Mouse (Mus musculus) layer of hippocampus, postnatal 14 days (tissue): ENCODE measurements at regions not wholly inside any gene's neighbourhood (a gene's known extent, or its start where the extent isn't known, plus 50 kb on each side); places are given as distances from the start of the nearest gene placed in this dataset.
"Not testable (repeated sequence)": the region's sequence is repeated elsewhere in the genome, so short reads cannot be mapped to it uniquely, and the experiment has no call there.

Source experiments
- DNase-seq, 2 experiments: peaks; one replicate each; pipeline ENCODE4 v3.0.0; 2021 to 2022; ENCODE audit warnings: low spot score in 2 of 2, mixed read lengths in 1 of 2

DNA sequence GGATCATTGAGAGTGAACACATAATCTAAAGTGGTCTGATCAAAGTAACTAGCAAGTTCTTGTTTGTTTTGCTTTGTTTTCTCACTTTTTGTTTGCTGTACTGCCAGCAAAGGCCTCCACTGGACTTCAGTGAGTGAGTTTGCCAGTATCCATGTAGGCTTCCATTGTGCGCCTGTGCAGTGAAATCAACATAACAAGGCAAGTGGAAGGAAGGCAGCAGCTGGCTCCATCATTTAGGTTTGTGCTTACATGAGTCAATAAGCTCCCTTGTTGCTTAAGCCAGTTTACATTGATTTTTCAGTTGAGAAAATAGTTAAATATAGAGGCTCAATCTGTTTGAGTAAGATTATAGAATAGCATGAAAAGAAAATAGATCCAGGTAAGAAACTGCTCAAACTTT lies 1255.7 kb upstream of the Nudt12 start:
- DNase-seq: no peak

DNA sequence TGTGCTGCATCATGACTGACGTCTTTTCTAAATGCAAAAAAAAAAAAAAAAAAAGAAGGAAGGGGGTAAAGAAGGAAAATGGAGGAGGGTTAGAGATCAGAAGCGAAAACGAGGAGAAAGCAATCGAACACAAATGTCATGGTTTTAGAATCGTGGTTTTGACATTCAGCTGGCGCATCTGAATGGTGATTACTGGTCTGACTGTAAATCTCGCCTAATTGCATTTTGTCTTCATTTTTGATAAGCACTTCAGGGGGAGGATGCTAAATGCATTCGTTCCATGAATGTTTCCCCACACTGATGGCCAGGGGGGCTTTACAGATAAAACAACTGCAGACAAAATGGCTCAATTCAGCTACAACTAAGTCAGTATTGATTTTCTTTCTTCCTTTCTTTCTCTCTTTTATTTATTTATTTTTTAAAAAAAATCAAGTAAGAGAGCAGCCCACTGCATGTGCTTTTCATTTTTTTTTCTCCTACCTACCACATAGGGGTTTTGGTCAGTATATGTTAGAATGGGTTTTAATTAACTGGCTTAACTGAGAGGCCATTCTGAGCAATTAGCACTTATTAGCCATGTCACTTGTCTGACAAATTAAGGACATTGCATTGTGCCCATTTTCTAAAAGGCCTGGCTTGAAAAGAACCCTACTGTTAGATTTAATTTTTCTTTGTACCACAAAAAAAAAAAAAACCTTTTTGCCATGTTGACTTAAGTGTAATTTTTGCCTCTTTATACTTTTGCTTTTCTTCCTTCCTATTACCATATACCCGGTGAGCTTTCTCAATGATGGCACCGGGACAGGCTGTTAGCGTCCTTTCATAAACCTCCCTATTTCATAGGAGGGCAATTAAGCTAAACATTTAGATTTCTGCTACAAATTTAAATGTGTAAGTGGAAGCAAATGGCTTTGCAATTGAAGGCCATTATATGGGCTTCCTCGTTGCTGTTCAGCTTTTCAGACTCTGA lies 1254.4 kb upstream of the Nudt12 start:
- DNase-seq: peak in 1 of 2 experiments; percentile 4

DNA sequence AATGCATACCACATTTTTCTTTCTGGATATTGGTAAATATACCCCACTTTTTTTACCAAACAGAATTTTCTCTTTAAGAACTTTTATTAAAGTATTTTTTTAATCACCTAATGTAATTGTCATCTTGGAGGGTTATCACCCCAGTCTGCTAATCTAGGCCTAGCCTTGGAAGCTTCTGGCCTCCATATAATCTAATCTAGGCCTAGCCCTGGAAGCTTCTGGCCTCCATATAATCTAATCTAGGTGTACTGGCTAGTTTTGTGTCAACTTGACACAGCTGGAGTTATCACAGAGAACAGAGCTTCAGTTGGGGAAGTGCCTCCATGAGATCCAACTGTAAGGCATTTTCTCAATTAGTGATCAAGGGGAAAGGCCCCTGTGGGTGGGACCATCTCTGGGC lies 1242.2 kb upstream of the Nudt12 start:
- DNase-seq: not testable (repeated sequence)

DNA sequence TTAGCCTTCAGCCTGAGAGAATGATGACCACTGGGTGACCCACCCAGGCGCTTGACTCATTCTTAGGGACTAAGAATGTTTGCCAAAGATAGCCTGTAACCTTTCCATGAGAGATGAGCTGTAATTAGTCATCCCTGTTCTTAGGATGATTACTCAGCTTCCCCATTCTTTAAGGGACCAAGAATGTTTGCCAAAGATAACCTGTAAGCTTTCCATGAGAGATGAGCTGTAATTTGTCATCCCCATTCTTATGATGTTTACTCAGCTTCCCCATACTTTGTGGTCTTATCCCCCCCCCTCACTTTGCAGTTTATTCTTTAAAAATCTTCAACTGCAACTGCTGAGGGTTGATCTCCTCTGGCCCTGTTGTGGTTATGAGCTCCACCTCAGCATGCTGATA lies 1236.8 kb upstream of the Nudt12 start:
- DNase-seq: no peak

DNA sequence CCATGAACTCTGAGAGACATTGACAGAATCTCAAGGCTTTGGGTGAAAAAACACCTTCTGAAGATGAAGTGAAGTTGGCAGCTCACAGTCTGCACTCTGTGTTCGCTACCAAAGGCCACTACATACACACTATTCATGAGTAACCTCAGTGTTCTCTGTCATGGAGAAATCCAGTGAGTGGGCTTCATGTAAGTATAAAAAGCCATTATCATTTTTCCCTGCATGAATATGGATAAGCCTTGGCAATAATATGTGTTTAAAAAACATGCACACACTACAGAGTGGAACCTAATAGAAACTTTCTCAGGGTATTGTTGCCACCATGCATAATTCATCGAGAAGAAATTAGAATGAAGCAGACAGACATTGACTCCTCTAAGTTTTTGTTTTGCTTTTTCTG lies 1221.3 kb upstream of the Nudt12 start:
- DNase-seq: no peak

DNA sequence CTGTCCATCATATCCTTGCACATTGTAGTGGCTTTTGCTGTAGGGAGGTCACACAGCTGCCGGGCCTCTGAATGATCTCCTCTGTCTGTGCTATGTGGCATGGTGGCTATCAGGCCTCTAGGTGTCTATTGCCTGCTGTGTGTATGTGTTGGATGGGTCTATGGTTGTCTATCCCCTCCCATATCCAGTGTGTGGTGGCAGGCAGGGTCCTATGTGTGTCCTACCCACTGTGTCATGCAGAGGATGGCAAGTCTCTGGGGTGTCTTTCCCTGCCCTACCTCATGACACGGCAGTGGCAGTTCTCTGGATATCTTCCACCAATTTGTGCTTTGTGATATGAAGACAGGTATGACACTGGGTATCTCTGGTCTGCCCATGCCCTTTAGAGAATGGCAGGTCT lies 1183.8 kb upstream of the Nudt12 start:
- DNase-seq: no peak

DNA sequence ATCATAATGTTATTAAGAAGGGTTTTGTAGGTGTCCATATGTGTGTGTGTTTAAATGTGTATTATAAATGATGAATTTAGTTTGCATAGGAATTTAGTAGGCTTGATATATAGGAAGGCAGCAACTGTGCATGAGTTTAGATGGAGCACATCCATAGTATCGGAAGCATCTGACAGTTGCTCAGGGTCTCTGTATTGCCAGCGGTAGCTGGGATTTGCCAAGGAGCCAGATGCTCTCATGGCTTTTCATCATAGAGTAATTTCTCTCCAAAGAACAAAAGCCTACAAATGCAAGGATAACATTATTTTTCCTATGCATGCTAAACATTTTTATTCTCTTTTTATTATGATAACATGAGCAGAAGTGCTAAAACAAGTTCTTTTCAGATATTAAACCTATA lies 1168.1 kb upstream of the Nudt12 start:
- peak in 1 of 2 experiments; percentile 10 for DNase-seq

DNA sequence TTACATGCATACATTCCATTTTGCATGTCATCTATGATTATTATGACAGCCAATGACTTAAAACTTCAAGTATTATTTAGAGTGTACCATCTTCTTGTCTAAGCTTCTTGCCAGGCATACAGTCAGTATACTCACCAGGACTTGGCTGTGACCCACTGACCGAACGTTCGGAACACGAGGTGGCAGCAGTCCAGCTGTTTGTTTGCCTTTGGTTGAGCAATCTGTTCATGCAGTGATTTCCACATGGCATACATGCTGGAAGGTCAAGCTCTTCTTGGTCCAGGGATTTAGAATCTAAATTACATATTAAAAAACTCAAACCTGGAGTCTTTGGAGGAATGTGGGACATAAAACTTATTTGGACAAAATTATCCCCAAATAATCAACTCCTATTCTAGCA lies 1167.5 kb upstream of the Nudt12 start:
- DNase-seq: no peak

DNA sequence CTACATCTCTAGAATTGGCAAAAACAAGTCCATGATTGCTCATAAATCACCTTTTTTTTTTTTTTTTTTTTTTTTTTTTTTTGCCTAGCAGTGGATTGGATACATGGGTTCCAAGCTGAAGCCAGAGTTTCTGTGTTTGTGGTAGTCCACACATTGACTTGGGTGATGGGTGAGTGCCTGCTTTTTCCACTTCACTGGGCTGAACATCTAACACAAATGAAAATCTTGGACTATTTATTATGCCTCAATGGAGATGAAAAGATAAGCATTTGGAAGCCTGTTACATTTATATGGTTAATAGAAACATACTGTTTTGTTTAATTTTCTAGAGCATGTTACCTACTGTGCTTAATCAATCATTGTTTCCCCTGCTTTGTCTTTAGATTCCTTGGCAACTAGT lies 1152.4 kb upstream of the Nudt12 start:
- no peak for DNase-seq

DNA sequence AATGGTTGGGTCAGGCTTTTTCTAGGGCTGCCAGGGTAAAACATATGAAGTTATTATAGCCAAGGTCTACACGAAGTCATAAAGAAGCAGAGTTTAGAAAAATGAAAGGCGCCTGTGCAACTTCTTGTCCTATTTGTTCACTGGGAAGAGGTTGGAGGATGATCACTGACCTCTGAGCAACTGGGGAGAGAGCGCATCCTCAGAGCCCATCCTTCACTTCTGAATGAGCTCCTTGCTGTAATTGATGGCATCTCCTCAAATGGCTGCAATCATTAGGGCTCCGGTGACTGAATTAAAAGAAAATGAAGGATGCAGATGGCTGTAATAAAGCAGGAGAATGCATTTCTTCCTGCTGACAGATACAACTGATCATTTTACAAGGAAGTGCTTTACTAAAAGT lies 1117.4 kb upstream of the Nudt12 start:
- DNase-seq: no peak

DNA sequence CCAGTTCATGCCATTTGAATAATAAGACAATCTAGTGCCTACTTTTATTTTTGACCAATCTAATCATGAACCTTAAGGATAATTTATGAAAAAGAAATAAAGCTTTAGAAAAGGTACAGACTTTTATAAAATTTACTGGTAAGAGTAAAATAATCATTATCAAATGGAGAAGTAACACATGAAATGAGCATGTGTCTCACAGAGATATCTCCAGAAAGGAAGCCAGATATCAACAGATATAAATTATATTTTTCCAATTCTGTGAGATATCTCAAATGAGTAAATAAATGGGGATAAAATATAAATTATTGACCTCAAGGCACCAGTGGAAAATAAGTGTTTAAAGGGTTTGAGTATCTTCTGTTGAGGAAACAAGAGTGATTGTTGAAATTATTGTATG lies 1085.6 kb upstream of the Nudt12 start:
- DNase-seq: no peak
